Mouse (Mus musculus): ENCODE measurements around the gene AC170998.1. TPM values are rescaled to one million over a fixed set of nuclear protein-coding genes. Genes with fewer than 3 reads are reported as not detected.
"Not testable (repeated sequence)": the region's sequence is repeated elsewhere in the genome, so short reads cannot be mapped to it uniquely, and the experiment has no call there.

The AC170998.1 gene
- polyA plus RNA-seq, 1 experiment from 2014 or later, result 5.2 TPM

DNA sequence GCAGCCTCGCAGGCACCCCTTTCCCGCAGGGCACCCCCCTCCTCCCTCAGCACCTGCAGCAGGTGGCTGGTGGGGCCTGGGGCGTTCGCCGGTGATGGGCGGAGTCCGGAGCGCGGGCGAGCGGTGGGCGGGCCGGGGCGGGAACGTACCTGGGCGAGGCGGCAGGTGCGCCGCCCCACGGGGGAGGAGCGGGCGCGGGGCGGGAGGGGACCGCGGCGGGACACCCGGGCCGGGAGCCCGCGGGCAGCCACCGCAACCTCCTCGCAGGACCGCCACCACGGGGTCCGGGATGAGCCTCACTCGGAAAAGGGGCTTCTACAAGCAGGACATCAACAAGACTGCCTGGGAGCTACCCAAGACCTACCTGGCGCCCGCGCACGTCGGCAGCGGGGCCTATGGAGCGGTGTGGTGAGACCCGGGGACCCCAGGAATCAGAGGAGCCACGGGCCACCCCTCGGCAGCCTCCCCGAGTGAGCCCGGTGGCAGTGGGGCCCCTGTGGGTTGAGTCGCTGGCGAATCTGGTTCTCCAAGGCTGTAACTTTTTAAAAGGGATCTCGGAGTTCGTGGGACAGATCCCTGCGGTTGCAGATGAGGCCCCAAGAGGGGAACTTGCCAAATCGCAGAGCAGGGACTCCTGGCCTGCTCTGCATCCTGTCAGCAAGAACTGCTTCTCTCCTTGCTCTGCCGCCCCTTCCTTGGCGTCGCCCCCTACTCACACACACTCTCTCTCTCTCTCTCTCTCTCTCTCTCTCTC, 43.4 kb downstream of the AC170998.1 start, which contains the start of gene Mapk13:
Gene Mapk13, plus strand, starts transcription at position 177 of the 754 bp plus-strand sequence.
- H3K4me2 ChIP-seq, result peak within 1 kb of the TSS; percentile 68
- H3K27me3 ChIP-seq (ENCODE audit: insufficient read depth, low read length), result peaks cover 14% of the 10 kb centered on the region
- ATAC-seq (ENCODE audit: insufficient read depth) (peak; percentile 61; the same call in 1 of the 2 replicates), DNase-seq (peak; percentile 70)
- H3K4me3 ChIP-seq (ENCODE audit: low read depth, low read length), result peak within 1 kb of the TSS; percentile 54
- H3K9me3 ChIP-seq (ENCODE audit: low read depth, low read length), result no peaks in the 10 kb centered on the region
- TF ChIP-seq CTCF (IDR thresholded peaks at IDR 0.05; ENCODE audit: low read depth), result no peak
- H3K4me1 ChIP-seq (ENCODE audit: insufficient read depth), result no peaks in the 10 kb centered on the region
- no peaks in the 10 kb centered on the region for H3K36me3 ChIP-seq (ENCODE audit: insufficient read depth)
- peak within 1 kb of the TSS; percentile 21 for H3K27ac ChIP-seq (ENCODE audit: low read depth)
- peak within 1 kb of the TSS; percentile 57 for H3K9ac ChIP-seq
- WGBS, result under 1% methylated on average over 57 of the region's 58 CpGs

DNA sequence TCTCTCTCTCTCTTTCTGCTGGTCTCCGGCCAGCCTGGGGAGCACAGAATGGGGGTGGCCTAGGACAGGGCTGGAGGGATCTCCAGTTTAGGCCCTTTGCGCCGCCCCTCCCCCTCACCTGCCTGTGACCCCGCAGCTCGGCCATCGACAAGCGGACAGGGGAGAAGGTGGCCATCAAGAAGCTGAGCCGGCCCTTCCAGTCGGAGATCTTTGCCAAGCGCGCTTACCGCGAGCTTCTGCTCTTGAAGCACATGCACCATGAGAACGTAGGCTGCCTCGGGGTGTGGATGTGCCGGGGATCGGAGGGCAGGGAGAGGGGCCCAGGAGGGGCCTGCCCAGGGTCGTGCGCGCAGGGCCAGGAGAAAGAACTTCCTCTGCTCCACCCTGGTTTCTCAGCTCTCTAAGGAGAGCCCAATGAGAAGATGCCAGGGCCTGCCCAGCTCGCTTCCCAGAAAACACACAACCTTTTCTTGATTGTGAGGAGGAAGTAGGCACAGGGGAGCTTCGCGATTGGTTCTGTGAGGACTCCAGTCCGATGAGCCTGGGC, 44.1 kb downstream of the AC170998.1 start:
- H3K4me1 ChIP-seq (ENCODE audit: insufficient read depth), result no peaks in the 10 kb centered on the region
- DNase-seq (peak; percentile 55), ATAC-seq (ENCODE audit: insufficient read depth) (peak; percentile 55; the same call in 1 of the 2 replicates)
- H3K27ac ChIP-seq (ENCODE audit: low read depth), result peak overlapping the region; percentile 21; the same call in 1 of the 2 replicates
- peak overlapping the region; percentile 68 for H3K4me2 ChIP-seq
- H3K9ac ChIP-seq, result peak overlapping the region; percentile 57
- no peak for TF ChIP-seq CTCF (IDR thresholded peaks at IDR 0.05; ENCODE audit: low read depth)
- no peaks in the 10 kb centered on the region for H3K9me3 ChIP-seq (ENCODE audit: low read depth, low read length)
- WGBS, result 3% methylated on average over 24 of the region's 24 CpGs
- H3K36me3 ChIP-seq (ENCODE audit: insufficient read depth), result no peaks in the 10 kb centered on the region
- peak overlapping the region; percentile 54 for H3K4me3 ChIP-seq (ENCODE audit: low read depth, low read length)
- peaks cover 14% of the 10 kb centered on the region for H3K27me3 ChIP-seq (ENCODE audit: insufficient read depth, low read length)

DNA sequence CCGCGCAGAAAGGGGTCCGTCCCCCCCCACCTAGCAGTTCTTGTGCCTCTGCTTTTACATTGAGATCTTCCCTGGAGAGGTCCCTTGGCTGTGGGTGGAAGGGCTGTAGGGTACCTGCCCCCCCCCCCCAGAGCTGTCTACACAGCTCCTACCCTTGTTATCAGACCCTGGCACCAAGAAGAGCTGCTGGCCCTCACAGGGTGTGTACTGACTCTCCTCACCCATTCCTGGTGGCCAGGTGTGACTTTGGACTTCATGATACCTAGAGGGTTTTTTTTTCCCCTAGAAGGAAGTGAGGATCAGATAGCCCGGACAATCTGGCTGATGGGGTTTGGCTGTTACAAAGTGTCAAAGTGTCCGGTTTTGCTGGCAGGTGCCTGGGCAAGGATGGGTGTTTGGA, 45.4 kb downstream of the AC170998.1 start:
- Histone ChIP-seq H3K4me3 (ENCODE audit: low read depth, low read length) (no peak overlapping the region), H3K9ac (no peak overlapping the region), H3K9me3 (ENCODE audit: low read depth, low read length) (no peaks in the 10 kb centered on the region), H3K4me2 (no peak overlapping the region), H3K4me1 (ENCODE audit: insufficient read depth) (no peaks in the 10 kb centered on the region), H3K27me3 (ENCODE audit: insufficient read depth, low read length) (peaks cover 14% of the 10 kb centered on the region), H3K27ac (ENCODE audit: low read depth) (no peak overlapping the region), H3K36me3 (ENCODE audit: insufficient read depth) (0 out of 2 replicates have a peak, but pooled peaks cover 3% of the 10 kb centered on the region)
- WGBS, result 90% methylated on average over 5 of the region's 5 CpGs
- TF ChIP-seq CTCF (IDR thresholded peaks at IDR 0.05; ENCODE audit: low read depth), result no peak
- DNase-seq, result no peak
- no peak for ATAC-seq (ENCODE audit: insufficient read depth)

DNA sequence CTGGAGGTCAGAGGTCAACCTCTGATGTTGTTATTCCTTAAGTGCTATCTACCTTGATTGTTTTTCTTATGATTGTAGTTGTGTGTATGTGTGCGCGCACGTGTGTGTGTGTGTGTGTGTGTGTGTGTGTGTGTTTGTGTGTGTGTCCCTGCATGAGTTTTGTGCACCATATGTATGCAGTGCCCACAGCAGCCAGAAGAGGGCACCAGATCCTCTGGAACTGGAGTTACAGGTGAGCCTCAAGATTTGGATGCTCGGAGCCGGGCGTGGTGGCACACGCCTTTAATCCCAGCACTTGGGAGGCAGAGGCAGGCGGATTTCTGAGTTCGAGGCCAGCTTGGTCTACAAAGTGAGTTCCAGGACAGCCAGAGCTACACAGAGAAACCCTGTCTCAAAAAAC, 48.4 kb downstream of the AC170998.1 start:
- not testable (repeated sequence) for H3K9ac ChIP-seq; ATAC-seq (ENCODE audit: insufficient read depth); H3K4me1 ChIP-seq (ENCODE audit: insufficient read depth); H3K9me3 ChIP-seq (ENCODE audit: low read depth, low read length); DNase-seq; H3K27me3 ChIP-seq (ENCODE audit: insufficient read depth, low read length); H3K36me3 ChIP-seq (ENCODE audit: insufficient read depth); H3K27ac ChIP-seq (ENCODE audit: low read depth); H3K4me2 ChIP-seq; H3K4me3 ChIP-seq (ENCODE audit: low read depth, low read length)
- 93% methylated on average over 8 of the region's 9 CpGs for WGBS
- TF ChIP-seq CTCF (IDR thresholded peaks at IDR 0.05; ENCODE audit: low read depth), result peak; percentile 28; the same call in 1 of the 2 replicates

DNA sequence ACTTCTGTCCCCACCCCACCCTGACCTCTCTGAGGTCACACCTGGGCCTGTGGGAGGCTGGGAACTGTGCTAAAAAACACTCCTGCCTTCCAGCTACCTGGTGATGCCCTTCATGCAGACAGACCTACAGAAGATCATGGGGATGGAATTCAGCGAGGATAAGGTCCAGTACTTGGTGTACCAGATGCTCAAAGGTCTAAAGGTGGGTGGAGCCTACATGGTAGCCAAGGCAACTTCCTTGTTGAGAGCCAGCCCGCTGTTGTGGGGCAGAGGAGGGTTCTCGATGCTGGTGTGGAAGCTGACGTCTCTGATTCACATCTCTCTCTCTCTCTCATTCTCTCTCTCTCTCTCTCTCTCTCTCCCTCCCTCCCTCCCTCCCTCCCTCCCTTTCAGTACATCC, 49.3 kb downstream of the AC170998.1 start:
- DNase-seq (no peak), ATAC-seq (ENCODE audit: insufficient read depth) (no peak)
- Histone ChIP-seq H3K27me3 (ENCODE audit: insufficient read depth, low read length) (no peaks in the 10 kb centered on the region; the same call in none of the 2 replicates), H3K4me1 (ENCODE audit: insufficient read depth) (no peaks in the 10 kb centered on the region), H3K36me3 (ENCODE audit: insufficient read depth) (0 out of 2 replicates have a peak, but pooled peaks cover 3% of the 10 kb centered on the region), H3K27ac (ENCODE audit: low read depth) (no peak overlapping the region), H3K4me2 (no peak overlapping the region), H3K4me3 (ENCODE audit: low read depth, low read length) (no peak overlapping the region), H3K9me3 (ENCODE audit: low read depth, low read length) (no peaks in the 10 kb centered on the region), H3K9ac (no peak overlapping the region)
- TF ChIP-seq CTCF (IDR thresholded peaks at IDR 0.05; ENCODE audit: low read depth), result no peak
- 81% methylated on average over 4 of the region's 4 CpGs for WGBS

Other genes starting within 250 kb of the AC170998.1 start
- 8.3 and 8.7 TPM in 2 replicates for gene Fkbp5, start 208.6 kb upstream of the AC170998.1 start, polyA plus RNA-seq (2014; fragmentation: Nextera tagmentation; extraction: Ambion mirVana)
- gene Armc12, start 195.3 kb upstream of the AC170998.1 start, polyA plus RNA-seq (2014; fragmentation: Nextera tagmentation; extraction: Ambion mirVana), result not detected in 2 replicates
- not detected in 2 replicates for gene Clpsl2, start 176.7 kb upstream of the AC170998.1 start, polyA plus RNA-seq (2014; fragmentation: Nextera tagmentation; extraction: Ambion mirVana)
- 0.33 and 0.80 TPM in 2 replicates for gene Clps, start 165.3 kb upstream of the AC170998.1 start, polyA plus RNA-seq (2014; fragmentation: Nextera tagmentation; extraction: Ambion mirVana)
- 0.20 and 0.32 TPM in 2 replicates for gene Lhfpl5, start 150.4 kb upstream of the AC170998.1 start, polyA plus RNA-seq (2014; fragmentation: Nextera tagmentation; extraction: Ambion mirVana)
- 105 and 122 TPM in 2 replicates for gene Srpk1, start 103.4 kb upstream of the AC170998.1 start, polyA plus RNA-seq (2014; fragmentation: Nextera tagmentation; extraction: Ambion mirVana)
- 0.33 and 0.49 TPM in 2 replicates for gene Slc26a8, start 35.9 kb upstream of the AC170998.1 start, polyA plus RNA-seq (2014; fragmentation: Nextera tagmentation; extraction: Ambion mirVana)
- 76.1 and 77.4 TPM in 2 replicates for gene Mapk14, start 34.8 kb upstream of the AC170998.1 start, polyA plus RNA-seq (2014; fragmentation: Nextera tagmentation; extraction: Ambion mirVana)
- gene Mapk13, start 43.2 kb downstream of the AC170998.1 start, polyA plus RNA-seq (2014; fragmentation: Nextera tagmentation; extraction: Ambion mirVana), result 53.7 and 61.0 TPM in 2 replicates
- 10.0 and 12.5 TPM in 2 replicates for gene Brpf3, start 75.0 kb downstream of the AC170998.1 start, polyA plus RNA-seq (2014; fragmentation: Nextera tagmentation; extraction: Ambion mirVana)
- 0.05 TPM in 1 of 2 replicates, not detected in the other for gene Pnpla1, start 132.3 kb downstream of the AC170998.1 start, polyA plus RNA-seq (2014; fragmentation: Nextera tagmentation; extraction: Ambion mirVana)
- gene 4930539E08Rik, start 189.2 kb downstream of the AC170998.1 start, polyA plus RNA-seq (2014; fragmentation: Nextera tagmentation; extraction: Ambion mirVana), result 0.37 TPM in 1 of 2 replicates, not detected in the other
- 0.19 and 0.82 TPM in 2 replicates for gene Pxt1, start 217.8 kb downstream of the AC170998.1 start, polyA plus RNA-seq (2014; fragmentation: Nextera tagmentation; extraction: Ambion mirVana)
- gene Kctd20, start 225.9 kb downstream of the AC170998.1 start, polyA plus RNA-seq (2014; fragmentation: Nextera tagmentation; extraction: Ambion mirVana), result 89.4 and 91.5 TPM in 2 replicates